21 mouse cellular contexts compared by ENCODE assay signal in the genomic region with DNA sequence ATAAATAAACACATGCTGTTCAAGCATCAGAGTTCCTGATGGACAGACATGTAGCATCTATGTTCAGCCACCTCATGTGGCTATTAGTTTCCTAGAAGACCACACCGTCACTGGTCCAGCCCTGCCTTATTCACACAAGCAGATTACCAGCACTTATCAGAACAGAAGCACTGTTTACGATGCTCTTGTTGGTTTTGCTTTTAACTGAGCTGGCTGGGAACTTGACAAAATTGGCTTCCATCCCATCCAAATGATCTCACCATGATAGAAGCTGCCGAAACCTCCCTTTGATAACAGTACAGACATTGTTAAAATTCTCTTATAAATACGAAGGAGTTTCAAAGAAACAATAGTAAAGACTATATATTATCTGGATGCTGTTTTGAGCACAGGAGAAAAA. TPM values are rescaled to one million over a fixed set of nuclear protein-coding genes. Genes with fewer than 3 reads are reported as not detected.
DNase-seq lines count a peak whose midpoint lies in the region; ATAC-seq and TF ChIP-seq lines count a peak whose summit lies in the region.
"Had no signal": no experiment of that assay in that cellular context is flagged by ENCODE, and none has a peak within 500 bp of the region (broad histone marks: within the 10 kb centered on the region; RNA-seq: fewer than 3 reads in every experiment).

No protein-coding gene starts in this region.

- WGBS in heart, postnatal 0 days = 12% methylated on average over 4 of the region's 4 CpGs
- WGBS in forebrain, embryonic 16.5 days = 14% methylated on average over 4 of the region's 4 CpGs

- intact Hi-C loops in gastrocnemius, adult 2 months (cut with DNase I) = no loop called here
- intact Hi-C loops in heart, postnatal 36 days (cut with DNase I) = no loop called here

- no peak for TF ChIP-seq CTCF in gastrocnemius, adult 2 months (IDR thresholded peaks at IDR 0.05)
- no peak for TF ChIP-seq CTCF in heart, postnatal 0 days (IDR thresholded peaks at IDR 0.05; ENCODE audit: low read depth)

- H3K4me3 ChIP-seq in gastrocnemius, adult 2 months = peak overlapping the region; percentile 18
- 0 out of 2 replicates have a peak overlapping the region, but pooled peaks have one; percentile 16 for H3K4me3 ChIP-seq in heart, postnatal 0 days (ENCODE audit: low read depth, low read length)
- H3K4me3 ChIP-seq in forebrain, embryonic 16.5 days (replicated peaks; ENCODE audit: low read length) = 0 out of 2 replicates have a peak overlapping the region, but pooled peaks have one; percentile 13
- H3K4me3 ChIP-seq: heart, adult 2 months; kidney, embryonic 15.5 days; limb, embryonic 12.5 days; lung, embryonic 15.5 days had no signal

- peak overlapping the region; percentile 39 for H3K4me2 ChIP-seq in heart, postnatal 0 days (ENCODE audit: low read depth, low read length)
- H3K4me2 ChIP-seq in forebrain, embryonic 16.5 days (ENCODE audit: low read length) = peak overlapping the region; percentile 11
- H3K4me2 ChIP-seq: kidney, embryonic 15.5 days; limb, embryonic 12.5 days; lung, embryonic 15.5 days; midbrain, embryonic 11.5 days had no signal

- H3K27ac ChIP-seq in gastrocnemius, adult 2 months = no peak overlapping the region
- no peak overlapping the region for H3K27ac ChIP-seq in heart, postnatal 0 days (ENCODE audit: low read depth)
- H3K27ac ChIP-seq in forebrain, embryonic 16.5 days (ENCODE audit: low read length) = no peak overlapping the region
- H3K27ac ChIP-seq: heart, adult 2 months; kidney, embryonic 15.5 days; limb, embryonic 12.5 days; liver, embryonic 14.5 days; lung, embryonic 15.5 days had no signal

- DNase-seq in gastrocnemius, adult 2 months = no peak
- DNase-seq in gastrocnemius, postnatal 25 days = no peak
- DNase-seq in heart, postnatal 0 days (ENCODE audit: low spot score) = no peak
- no peak for DNase-seq in heart, postnatal 36 days
- peak; percentile 77 for DNase-seq in Muller cell, postnatal 12 days (ENCODE audit: inconsistent ontology term)
- no peak for DNase-seq in adrenal gland, postnatal 10 days
- DNase-seq: cerebellum, adult 9-10 months; gastrocnemius, postnatal 10 days; heart, adult 2 months; kidney, postnatal 4 days; thymus, postnatal 25 days had no signal

- H3K4me1 ChIP-seq in heart, postnatal 0 days (ENCODE audit: control insufficient read depth, insufficient read depth) = no peaks in the 10 kb centered on the region
- peaks cover 11% of the 10 kb centered on the region for H3K4me1 ChIP-seq in forebrain, embryonic 16.5 days (replicated peaks; ENCODE audit: control insufficient read depth, insufficient read depth, low read length)
- H3K4me1 ChIP-seq: kidney, embryonic 15.5 days; limb, embryonic 12.5 days; lung, embryonic 15.5 days had no signal

- no peaks in the 10 kb centered on the region for H3K27me3 ChIP-seq in heart, postnatal 0 days (ENCODE audit: control insufficient read depth, insufficient read depth, low read length)
- H3K27me3 ChIP-seq in forebrain, embryonic 16.5 days (replicated peaks; ENCODE audit: control insufficient read depth, insufficient read depth, low read length) = no peaks in the 10 kb centered on the region
- H3K27me3 ChIP-seq: CH12.LX; kidney, embryonic 15.5 days; limb, embryonic 12.5 days; lung, embryonic 15.5 days had no signal

- H3K9me3 ChIP-seq in heart, postnatal 0 days (replicated peaks; ENCODE audit: control insufficient read depth, low read length) = no peaks in the 10 kb centered on the region
- no peaks in the 10 kb centered on the region for H3K9me3 ChIP-seq in forebrain, embryonic 16.5 days (ENCODE audit: control insufficient read depth, low read length)
- H3K9me3 ChIP-seq: kidney, embryonic 15.5 days; limb, embryonic 12.5 days; lung, embryonic 15.5 days had no signal

- ATAC-seq in heart, postnatal 0 days (ENCODE audit: insufficient read depth, low read depth) = no peak
- ATAC-seq in forebrain, embryonic 16.5 days = peak; percentile 55; the same call in 1 of the 2 replicates
- ATAC-seq: hindbrain, embryonic 16.5 days; intestine, postnatal 0 days had no signal

- no peak for TF ChIP-seq EP300 in heart, postnatal 0 days (IDR thresholded peaks at IDR 0.05; ENCODE audit: low read depth)

- no peaks in the 10 kb centered on the region for H3K36me3 ChIP-seq in heart, postnatal 0 days (replicated peaks; ENCODE audit: control insufficient read depth, insufficient read depth, low read length)
- H3K36me3 ChIP-seq in forebrain, embryonic 16.5 days (ENCODE audit: control insufficient read depth, insufficient read depth) = no peaks in the 10 kb centered on the region
- H3K36me3 ChIP-seq: kidney, embryonic 15.5 days; limb, embryonic 12.5 days; lung, embryonic 15.5 days had no signal

- no peak overlapping the region; the same call in 1 of the 2 replicates for H3K9ac ChIP-seq in heart, postnatal 0 days (replicated peaks; ENCODE audit: low read depth, low read length)
- H3K9ac ChIP-seq in forebrain, embryonic 16.5 days (replicated peaks; ENCODE audit: low read depth, low read length) = no peak overlapping the region
- H3K9ac ChIP-seq: kidney, embryonic 15.5 days; limb, embryonic 12.5 days; liver, embryonic 14.5 days; lung, embryonic 15.5 days had no signal

RNA-seq across cellular contexts. Expression of a gene that starts 24.7 kb away (rescaled TPM):
- 1 to 10 TPM; 2.1 to 2.6 TPM for total RNA-seq in gastrocnemius, adult 2 months (2021)
- 1 to 10 TPM; 2.7 to 3.0 TPM for total RNA-seq in gastrocnemius, postnatal 25 days (2021)
- 4.7 and 8.7 TPM in 2 replicates for total RNA-seq in heart, postnatal 0 days (2014; rRNA removed; ENCODE audit: low replicate concordance)
- 2.7 and 2.8 TPM in 2 replicates for polyA plus RNA-seq in heart, postnatal 0 days (2015; fragmentation: Nextera tagmentation; extraction: Ambion mirVana)
- total RNA-seq in heart, postnatal 36 days (2021) = 1 to 10 TPM; 6.3 to 8.5 TPM
- polyA plus RNA-seq in forebrain, embryonic 16.5 days (2015; fragmentation: Nextera tagmentation; extraction: Ambion mirVana) = 4.9 and 5.7 TPM in 2 replicates
- 10 to 100 TPM; 10.0 to 13.1 TPM for total RNA-seq in adrenal gland, postnatal 10 days (2021)
- total RNA-seq: CH12.LX, MEL had no signal
